Mouse (Mus musculus): ENCODE data around the gene Stx5a.

The Stx5a gene

DNA sequence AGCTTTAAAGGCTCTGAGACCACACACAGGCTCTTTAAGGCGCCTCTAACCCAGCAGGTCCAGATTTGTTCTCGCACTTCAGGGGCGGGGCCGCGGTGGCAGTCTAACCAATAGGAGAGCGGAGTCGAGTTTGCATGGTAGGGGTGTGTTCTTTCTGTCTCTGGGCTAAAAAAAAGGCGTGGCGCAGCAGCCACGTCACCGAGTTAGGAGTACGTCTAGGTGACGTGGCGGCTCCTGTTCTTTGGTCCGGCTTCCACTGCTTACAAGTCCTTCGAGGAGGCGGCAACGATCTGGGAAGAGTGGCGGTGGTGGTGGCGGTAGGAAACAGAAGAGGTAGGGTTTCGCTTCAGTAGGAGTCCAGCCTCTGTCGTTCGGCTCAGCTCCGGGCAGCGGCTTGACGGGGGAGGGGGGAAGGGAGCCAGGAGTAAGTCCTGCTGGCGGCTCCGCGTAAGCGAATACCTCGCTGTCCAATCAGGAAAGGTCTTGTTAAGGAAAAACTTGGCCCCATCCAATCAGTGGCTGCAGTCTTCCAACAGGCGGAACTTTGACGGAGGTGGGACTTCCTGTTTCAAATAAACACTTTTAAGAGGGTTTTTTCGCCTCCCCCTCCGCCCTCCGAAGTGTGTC is at the start of gene Stx5a:
TSS of gene Stx5a (plus strand) at position 171 of the 627 bp plus-strand sequence.
- DNase-seq (ENCODE audit: low spot score): peak; percentile 84

DNA sequence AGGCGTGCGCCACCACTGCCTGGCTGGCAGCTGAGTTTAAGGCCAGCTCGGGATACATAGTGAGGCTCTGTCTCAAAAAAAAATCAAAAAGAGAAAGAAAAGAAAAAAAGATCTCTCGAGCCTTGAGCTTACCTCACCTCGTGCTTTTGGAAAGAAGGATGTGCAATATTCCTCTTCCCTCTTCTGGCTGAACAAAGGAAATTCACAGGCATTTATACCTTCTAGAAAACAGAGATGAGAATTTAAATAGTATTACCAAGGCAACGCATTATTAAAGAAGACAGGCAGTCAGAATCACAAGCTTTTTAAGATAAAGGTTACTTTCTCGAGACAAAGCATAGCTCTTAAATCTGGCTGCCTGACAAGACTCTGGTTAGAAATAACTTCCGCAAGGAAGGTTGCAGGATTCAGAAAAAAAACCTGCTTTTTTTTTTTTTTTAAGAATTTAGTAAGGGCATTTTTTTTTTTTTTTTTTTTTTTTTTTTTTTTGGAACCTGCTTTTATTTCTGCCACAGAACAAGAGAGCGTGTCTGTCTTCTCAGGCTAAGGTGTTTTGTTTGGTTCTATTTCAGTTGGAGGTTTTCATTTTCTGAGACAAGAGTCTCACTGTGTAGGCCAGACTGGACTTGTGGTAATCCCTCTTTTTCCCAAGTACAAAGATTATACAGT is 49.2 kb upstream of the Stx5a start:
- DNase-seq (ENCODE audit: low spot score): no peak

DNA sequence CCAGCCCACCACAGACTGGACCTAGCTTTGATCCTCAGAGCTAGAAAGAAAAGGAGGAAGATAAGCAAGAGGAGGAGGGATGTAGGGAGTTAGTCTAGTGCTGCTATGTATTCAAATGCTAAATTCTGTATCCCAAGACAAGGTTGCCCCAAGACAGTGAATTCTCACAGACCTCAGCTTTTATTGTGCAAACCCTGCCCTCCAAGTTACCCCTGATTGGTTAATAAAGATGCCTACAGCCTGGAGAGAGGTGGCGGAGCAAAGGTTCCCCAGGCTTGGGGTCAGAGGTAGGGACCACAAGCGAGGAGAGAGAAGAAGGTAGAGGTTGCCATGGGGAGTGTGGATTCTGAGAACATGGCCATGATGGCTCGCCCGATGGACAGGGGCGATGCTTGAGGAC is 48.5 kb upstream of the Stx5a start:
- no peak for DNase-seq (ENCODE audit: low spot score)

DNA sequence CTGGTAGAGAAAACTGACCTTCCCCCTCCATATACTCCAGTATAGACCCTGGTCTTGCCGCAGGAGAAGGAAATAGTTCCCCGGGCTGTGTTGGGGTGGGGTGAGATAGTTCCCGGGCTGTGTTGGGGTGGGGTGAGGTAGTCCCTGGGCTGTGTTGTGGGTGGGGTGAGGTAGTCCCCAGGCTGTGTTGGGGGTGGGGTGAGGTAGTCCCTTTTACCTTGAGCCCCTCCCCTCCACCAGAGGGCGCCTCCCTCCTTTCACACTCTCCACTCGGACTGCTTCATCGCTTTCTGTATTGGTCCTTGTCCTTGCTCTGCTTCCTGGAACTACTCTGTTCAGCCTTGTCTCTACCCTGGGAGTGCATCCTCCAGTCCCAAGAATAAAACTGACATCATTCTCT is 45.9 kb upstream of the Stx5a start:
- DNase-seq (ENCODE audit: low spot score): no peak

DNA sequence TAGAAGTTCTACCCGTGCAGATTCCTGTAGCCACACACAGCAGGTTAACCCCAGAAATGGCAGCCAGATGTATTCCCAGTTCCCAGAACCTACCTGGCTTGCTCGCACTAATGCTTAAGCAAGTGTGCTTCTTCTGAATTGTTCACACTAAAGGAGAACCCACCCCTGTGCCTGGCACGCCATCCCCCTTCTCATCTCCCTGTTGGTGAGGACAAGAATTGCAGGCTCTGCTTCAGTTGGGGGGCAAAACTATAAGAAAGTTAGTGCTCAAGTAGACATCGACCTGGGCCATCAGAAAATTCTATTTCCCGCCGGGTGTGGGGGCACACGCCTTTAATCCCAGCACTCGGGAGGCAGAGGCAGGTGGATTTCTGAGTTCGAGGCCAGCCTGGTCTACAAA is 41.6 kb upstream of the Stx5a start:
- DNase-seq (ENCODE audit: low spot score): no peak

DNA sequence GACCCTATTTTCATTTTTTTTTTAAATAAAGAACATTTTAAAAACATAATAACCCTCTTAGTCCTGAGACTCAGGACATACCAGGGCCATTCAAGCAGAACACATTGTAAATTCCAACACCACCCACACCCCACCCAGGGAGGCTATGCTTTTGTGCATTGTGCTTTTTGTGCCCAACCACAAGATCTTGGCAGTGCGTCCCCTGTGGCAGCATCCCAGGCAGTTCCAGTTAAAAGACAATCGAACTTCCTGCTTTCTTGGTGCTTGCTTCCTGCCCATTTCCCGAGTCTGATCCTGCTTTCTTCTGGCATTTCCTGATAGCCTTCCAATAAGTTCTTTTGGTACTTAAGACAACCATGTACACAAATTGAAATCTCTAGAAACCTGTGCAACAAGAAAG is 38.8 kb upstream of the Stx5a start:
- no peak for DNase-seq (ENCODE audit: low spot score)

DNA sequence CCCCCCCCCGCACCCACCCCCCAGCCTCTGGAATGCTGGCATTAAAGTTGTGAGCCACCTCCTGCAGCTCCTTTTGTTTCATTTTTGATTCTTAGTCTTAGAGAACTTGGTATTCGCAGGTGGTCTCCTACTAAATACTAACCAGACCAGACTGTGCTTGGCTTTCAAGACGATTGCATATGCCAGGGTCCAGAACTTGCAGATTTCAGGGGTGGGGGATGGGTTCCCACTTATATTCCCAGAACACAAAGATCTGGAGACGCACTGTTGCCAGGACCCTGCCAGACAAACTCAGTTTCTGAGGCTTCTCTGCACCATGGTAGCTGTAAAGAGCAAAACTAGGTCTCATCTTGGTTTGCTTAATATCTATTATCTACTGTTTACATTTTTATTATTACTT is 37.6 kb upstream of the Stx5a start:
- no peak for DNase-seq (ENCODE audit: low spot score)

DNA sequence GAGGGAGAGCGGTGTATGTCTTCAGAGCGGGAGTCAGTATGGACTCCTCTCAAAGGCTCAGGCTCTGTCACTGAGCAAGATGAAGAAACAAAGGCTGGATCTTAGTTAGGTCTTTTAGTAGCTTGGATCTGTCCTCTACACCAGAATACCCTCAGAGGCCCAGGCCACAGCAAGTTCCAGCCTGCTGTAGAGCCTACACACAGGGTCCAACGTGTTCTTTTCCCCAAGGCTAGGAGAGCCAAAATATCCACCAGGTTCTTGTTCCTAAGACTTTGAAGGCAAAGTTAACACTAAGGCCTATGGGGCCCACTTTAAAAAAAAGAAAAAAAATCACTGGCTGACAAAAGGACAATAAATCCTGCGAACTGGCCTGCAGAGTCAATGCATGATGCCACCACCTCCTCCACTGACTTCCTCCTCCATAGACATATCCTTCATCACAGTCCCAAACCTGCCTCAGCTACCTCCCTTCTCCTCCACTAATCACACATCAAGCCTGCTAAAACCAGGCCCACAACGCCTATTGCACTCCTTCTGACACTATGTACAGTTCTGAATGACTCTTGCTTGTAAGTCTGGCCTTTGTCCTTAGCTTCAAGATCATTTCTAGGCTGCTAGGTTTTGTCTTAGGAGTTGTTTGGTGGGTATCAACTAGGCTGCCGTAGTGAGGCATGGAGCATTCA is 36.0 kb upstream of the Stx5a start:
- DNase-seq (ENCODE audit: low spot score): no peak

DNA sequence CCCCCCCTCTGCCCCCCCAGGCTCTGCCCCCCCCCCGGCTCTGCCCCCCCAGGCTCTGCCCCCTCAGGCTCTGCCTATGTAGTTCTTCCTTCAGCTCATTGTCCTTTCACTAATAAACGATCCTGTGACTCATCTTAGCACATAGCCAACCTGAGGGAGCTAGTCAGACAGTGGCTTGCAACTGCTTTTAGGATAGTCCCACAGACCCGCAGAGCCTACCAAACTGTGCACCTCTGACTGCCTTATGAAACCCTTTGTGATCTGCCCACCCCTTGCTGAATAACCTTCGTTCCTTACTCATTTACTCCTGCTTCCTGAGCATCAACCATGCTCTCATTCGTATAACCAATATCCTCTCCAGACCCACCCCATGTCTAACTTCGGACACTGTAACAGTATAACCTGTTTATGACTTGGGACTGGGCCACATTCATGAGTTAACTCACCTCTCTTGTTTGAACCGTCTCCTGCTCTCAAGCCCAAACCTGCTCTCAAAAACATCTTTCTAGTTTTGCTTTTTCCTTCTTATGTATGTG is 35.0 kb upstream of the Stx5a start:
- no peak for DNase-seq (ENCODE audit: low spot score)

DNA sequence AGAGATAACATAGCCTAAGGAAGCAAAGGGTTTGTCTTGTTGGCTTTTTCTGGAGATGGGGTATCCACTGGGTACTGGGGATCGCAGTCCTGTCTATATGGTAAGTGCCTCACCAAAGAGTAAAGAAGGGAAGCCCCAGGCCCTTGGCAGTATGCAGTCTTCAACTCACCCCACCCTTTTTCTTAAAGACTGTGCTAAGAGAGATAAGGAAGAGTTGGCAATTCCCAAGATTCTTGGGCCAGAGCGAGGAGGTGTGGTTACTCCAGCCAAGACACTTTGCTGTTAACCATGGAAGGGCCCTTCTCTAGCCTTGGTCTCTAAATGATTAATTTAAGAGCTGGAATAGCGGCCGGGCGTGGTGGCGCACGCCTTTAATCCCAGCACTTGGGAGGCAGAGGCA is 34.3 kb upstream of the Stx5a start:
- no peak for DNase-seq (ENCODE audit: low spot score)

DNA sequence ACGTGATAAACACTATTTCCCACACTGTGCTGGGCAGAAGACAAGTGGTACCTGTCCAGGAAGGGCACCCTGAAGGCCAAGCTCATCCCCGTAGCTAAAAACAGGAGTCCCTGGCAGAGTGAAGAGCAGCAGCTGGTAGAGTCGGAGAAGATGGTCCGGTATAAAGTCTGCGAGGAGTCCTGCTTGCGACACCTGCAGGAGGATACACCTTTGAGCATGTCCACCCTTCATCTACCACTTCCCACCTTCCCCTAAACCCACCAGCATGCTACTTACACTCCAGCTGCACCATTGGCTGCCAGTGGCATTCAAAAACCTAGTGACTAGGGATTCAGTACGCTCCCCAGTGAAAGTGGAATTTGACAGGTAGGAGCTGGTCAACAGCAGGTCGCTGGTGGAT is 32.3 kb upstream of the Stx5a start:
- DNase-seq (ENCODE audit: low spot score): no peak

DNA sequence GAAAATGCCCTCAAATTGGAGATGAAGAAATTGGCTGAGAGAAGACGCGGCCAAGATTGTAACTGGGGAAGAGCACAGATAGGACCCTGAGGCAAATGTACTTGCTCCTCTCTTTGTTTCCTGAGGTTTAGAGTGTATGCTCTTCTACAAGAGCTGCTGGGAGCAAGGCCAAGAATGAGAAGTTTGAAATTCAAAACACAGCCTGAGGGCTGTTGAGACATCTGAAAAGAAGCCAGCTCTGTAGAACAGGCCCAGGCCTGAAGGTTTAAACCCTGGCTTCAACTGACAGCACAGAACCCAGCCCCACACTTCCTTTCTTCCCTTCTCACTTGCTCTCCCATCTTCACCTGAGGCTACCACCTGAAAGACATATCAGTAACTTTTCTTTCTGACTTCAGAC is 31.2 kb upstream of the Stx5a start:
- DNase-seq (ENCODE audit: low spot score): no peak

DNA sequence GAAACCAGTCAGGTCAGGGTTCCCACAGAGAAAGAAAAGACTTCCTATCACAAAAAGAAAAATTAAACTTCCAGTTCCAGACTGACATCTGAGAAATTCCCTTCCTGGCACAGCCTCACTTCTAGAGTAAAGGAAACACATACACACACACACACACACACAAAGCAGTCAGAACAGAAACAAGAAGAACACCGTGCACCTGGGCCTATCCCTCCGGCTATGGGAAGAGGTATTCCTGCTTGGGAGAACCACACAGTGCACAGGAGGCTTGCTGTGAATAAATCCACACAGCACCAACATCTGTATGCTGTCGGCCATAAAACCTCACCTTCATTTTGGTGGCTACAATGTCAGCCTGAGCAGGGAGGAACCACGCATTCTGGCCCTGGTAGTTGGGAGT is 29.7 kb upstream of the Stx5a start:
- no peak for DNase-seq (ENCODE audit: low spot score)

DNA sequence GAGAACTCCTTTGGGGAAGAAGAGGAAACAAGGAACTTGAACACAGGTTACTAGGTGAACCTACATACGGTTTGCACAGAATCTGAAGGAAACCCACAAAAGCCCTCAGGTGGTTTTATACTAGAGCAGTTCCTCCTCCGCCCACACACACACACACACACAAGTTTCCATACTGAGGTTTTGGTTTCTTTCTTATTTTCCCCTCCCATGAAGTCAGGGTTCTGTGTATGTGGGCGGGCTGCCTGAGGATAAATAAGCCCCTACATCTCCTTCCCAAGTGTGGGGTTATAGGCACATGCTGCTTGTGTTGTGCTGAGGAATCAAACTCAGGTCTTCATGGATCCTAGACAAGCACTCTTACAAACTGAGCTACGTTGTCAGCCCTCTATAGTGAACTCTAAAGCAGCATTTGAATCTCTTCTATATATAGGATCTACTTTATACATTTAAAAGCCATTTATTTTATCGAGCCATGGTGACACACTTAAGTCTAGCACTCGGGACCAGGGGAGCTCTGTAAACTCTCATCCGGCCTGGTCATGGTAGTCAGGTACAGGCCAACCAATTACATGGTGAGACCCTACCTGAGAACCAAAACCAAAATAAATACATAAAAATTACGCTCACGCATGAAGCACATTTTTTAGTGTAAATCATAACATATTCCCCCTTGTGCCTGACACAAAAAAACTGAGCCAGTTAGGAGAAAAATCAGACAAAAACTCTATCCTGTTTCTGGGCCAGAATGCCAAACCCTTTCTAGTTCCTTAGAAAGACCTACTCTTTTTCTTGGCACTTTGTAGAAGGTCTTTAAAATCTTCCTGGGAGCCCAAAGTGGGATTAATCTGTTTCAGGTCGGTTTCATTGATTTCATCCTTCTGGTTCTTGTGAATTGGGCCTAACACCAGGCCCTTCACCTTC is 29.0 kb upstream of the Stx5a start:
- DNase-seq (ENCODE audit: low spot score): no peak

DNA sequence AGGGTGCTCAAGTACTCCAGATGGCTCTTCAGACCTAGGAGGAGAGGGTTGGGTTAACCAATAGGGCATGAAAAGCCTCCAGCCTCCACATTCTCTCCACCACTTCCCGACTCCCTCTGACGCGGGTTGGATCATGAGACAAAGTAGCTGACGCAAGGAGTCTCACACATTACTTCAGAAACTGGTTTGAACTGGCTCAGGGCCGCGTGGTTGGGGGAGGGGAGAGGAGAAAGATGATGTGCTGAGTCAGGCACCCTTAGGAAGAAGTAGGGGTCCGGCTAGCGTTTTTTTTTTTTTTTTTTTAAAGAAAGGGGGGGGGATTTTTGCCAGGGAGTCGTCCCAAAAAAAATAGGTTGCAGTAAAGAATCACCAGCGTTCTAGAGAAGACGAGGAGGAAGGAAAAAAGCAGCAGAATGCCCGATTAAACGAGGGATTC is 28.3 kb upstream of the Stx5a start:
- DNase-seq (ENCODE audit: low spot score): peak; percentile 72

DNA sequence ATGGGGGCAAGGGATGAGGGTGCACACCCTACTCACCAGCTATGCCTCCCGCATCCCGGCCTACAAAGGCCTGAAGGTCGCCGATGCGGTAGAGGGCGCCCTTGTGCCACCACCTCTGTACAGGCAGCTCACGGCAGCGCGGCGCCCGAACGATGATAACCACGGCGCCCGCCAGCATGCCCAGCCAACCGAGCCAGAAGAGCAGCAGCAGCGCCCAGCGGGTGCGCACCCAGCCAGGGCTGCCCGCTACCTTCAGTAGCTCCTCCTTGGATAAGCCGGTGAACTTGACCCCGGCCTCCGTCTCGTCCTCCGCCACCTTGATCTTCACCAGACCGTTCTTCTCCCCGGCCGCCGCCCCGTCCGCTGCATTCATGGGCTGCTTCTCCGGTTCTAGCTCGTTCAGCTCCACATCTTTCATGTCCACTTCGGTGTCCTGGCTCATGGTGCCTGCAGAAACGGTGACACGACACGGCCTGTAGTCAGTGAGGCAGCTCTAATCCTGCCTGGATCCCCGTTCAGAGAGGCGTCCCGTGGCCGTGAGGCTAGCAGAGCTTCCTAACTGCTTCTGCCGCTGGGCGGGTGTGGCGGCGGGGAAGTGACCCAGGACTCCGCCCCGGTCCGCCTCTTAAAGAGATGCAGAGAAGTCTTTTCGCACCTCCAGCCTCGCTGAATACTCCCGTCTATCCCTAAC is 27.8 kb upstream of the Stx5a start:
- DNase-seq (ENCODE audit: low spot score): peak; percentile 88

DNA sequence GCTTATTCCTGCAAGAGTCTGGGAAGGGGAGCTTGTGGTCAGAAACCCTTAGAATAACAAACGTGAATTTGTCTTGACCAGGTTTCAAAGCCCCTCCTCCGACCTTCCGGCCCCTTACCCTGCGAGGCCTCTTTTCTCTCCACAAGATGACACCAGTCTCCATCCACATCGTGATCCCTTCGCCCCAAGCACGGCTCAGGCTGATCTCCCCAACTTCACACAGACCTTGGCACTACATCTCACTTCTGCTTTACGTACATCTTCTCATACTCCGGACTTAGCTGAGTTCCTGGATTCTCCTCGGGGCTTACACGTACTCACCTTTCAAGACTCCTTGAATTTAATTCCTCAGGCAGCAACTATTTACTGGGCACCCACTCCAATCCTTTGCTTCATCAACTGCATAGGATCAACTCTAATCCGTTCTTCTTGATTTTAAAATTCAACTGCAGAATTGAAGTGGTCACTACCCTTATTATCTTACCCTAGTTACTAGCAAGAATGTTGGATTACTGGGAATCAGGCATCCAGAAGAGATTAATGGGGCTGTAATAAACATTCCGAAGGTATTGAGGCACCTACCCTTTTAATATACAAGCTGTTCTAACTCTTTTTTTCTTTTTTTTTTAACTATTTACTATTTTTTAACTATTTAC is 27.1 kb upstream of the Stx5a start:
- no peak for DNase-seq (ENCODE audit: low spot score)

DNA sequence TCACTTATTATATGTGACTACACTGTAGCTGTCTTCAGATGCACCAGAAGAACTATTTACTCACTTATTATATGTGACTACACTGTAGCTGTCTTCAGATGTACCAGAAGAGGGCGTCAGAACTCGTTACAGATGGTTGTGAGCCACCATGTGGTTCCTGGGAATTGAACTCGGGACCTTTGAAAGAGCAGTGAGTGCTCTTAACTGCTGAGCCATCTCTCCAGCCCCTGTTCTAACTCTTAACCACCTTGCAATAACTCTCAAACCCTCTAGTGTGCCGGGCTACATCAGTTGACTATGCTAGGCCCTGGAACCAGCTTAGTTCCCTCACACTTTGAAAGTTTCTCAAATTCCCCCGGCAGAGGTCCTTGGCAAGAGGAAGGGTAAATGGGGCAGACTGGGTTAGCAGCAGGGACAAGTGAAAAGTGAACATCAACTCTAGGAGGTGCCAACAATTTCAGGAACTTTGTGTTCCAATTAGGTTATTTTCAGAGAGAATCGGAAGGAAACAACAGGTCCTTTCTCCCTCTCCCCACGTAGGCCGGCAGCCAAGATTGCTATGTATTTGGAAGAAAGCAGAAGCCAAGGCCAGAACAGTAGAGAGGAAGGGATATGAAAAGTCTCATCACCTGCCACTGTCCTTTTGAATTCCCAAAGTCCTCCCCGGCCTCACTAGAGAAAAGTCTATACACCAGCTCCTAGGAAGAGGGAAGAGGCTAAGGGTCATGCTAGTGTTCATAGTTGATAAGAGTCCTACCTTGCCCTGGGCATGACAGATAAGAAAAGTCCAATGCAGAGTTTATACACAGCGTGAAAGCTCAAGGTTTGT is 26.3 kb upstream of the Stx5a start:
- no peak for DNase-seq (ENCODE audit: low spot score)

DNA sequence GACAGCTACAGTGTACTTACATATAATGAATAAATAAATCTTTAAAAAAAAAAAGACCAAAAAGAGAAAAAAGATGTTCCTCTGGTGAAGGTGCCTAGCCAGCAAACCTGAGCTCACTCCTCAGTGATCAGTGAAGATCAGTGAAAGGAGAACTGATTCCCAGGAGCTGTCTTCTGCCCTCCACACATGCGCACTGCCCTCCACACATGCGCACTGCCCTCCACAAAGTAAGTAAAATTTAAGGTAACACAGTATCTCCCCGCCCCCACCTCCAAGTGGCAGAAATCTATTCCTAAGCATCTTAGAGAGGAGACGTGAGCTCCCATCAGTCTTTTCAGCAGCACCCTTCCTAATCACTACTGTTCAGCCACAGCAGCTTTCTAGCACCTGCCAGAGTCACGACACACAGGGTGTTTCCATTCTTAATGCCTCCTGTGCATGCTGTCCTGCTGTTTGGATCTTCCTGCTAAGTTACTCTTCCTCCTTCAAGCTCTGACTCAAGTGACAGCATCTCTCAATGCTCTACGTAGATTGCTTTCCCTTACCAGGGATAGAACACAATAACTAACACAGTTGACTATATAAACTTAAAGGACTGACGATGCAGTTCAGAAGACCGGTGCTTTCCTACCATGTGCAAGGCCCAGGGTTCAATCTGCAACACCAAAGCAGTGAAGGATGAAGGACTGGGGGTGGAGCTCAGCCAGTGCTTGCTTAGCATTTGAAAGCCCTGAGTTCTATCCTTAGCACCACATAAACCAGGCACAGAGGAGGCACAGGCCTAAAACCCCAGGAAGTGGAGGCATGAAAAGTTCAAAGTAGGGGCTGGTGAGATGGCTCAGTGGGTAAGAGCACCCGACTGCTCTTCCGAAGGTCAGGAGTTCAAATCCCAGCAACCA is 25.1 kb upstream of the Stx5a start:
- no peak for DNase-seq (ENCODE audit: low spot score)

Data from urinary bladder, postnatal 25 days (tissue).